Mouse (Mus musculus): ENCODE results near the gene Pde3a.

The Pde3a gene

DNA sequence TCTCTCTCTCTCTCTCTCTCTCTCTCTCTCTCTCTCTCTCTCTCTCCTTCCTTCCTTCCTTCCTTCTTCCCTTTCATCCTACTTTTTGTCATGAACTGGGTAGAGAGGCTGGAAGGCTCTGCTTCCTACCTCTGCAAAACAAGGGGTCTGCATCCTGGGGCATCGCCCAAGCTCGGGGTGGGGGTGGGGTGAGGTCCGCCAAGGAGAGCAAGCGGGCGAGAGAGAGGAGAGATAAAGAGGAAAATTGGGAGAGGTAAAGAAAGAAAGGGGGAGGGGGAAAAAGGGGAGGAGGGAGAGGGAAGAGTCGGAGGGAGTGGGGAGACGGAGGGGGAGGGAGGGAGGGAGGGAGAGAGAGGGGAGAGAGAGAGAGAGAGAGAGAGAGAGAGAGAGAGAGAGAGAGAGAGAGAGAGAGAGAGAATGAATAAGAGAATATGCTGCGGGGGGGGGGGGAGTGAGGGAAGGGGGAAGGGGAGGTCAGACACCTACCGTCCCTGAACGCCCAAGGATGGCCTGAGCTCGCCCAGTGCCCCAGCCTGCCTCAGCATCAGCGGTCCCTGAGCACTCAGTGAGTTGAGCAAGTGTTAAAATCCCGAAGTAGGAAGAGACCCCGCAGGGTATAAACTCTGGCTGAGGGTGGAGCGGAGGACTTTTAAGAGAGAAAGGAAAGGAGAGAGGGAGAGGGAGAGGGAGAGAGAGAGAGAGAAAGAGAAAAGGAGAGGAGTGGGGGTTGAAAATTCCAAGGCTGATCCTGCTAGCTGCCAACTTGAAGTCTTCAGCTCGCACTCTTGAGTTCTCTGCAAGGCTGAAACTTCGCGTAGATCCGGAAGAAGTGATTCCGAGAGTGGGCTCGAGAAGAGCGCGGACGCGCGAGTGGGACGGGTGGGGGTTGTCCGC is at the start of gene Pde3a:
Pde3a (plus strand) TSS at position 579 of the 894 bp plus-strand sequence.
- DNase-seq: no peak

DNA sequence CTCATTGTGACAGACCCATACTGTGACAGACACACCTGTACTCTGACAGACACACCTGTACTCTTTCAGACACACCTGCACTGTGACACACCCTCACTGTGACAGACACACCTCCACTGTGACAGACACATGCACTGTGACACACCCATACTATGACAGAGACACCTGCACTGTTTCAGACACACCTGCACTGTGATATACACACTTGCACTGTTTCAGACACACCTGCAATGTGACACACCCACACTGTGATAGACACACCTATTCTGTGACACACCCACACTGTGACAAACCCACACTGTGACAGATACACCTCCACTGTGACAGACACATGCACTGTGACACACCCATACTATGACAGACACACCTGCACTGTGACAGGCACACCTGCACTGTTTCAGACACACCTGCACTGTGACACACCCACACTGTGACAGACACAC is 48.9 kb upstream of the Pde3a start:
- DNase-seq: no peak

DNA sequence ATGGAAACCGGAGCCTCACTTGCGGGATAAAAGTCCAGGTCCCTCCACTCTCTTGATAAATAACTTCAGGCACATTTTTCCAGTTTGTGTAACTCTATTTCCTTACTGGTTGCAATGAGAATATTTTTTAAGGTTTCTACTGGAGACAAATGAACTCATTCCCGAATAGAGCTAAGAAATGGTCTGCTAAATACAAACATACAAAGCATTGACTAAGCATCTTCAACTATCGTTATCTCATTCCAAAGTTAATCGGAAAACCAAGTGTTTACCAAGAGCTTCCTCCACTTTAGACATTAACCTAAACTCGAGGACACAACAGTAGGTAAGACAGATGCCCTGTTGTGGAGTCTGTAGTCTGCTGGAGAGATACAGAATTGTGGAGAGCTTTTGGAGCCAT is 41.5 kb upstream of the Pde3a start:
- no peak for DNase-seq

DNA sequence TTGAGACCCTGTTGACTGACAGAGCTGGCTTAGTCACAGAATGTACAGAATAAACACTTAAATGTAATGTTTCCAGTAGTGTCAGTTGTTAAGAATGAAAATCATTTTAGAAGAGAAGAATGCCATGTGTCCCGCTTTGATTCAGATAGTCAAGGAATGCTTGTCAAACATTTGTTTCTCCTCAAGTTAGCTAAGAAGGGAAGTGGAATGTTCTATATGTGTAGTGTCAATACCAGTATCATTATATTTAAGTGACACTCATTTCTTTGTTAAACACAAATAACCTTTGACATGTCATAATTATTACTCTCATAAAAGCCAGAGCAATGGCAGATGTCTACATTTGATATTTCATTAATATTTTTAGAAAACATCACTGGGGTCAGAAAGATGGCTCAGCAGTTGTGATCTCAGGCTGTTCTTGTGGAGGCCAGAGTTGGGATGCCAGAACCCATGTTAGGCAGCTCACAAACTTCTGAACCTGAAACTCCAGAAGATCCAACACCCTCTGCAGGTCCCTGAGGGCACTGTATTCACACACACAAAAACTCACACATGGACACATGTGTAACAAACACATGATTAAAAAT is 40.7 kb upstream of the Pde3a start:
- DNase-seq: no peak

DNA sequence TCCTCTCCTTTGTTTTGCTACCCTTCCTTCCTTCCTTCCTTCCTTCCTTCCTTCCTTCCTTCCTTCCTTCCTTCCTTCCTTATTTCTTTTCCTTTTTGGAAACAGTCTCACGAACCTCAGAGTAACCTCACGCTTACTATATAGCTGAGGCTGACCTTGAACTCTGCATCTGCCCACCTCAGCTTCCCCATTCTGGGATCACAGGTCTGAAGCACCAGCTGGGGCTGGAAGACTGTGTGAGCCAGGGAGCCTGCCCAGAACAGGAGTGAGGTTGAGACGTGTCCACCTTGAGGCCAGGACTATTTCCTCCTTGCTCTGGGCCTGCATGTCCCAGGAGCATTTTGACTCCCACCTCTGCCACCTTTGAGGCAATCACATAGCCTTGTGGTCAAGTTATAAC is 39.0 kb upstream of the Pde3a start:
- DNase-seq: no peak

DNA sequence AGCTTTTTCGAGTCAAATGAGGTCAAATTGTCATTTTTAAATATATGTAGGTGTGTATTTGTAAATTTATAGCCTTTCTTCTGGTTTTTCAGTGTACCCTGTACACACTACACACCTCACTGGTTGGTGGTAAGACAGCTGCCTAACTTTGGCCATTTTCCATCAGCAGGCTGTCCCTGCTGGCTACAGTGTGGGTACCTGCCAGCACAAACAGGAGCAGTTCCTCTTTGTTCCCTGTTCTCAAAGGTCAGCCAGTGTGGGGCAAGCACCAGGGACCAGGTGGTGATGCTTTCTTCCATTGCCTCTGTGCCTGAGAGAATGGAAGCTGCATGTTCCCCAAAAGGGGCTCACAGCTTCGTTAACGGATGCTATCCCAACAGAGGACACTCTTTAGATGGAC is 28.0 kb upstream of the Pde3a start:
- no peak for DNase-seq

DNA sequence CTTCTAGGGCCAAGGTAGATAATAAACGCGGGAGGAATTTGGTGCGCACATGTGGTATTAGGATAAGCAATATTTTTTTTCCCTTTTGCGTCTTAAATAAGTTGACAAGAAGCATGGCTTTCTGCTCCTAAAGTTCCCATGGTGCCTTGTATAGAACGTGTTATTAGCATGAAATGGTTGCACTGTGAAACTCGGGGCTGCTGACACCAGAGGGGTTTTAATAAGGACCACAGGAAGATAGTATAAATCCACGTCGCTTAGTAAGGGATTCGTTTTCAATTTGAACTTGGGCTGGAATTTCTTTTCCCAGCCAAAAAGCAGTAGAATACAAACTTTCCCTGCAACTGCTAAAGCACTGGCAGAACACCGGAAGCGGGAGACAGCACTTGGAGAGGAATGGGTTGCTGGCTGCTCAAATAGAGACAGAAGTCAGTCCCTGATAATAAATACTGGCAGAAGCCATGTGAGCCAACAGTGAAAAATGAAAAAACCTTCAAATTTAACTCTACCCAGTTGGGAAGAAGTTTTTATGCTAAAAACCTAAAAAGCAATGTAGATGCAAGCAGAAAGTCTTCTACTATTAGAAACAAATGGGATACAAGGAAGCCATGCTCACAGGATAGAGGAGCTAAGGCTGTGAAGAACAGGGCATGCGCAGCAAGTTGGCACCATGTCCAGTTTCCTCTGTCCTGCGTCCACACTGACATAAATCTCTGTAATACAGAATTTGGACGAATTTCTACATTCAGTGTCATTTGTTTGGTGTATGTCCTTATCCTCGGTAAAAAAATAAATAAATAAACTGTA is 22.0 kb upstream of the Pde3a start:
- DNase-seq: no peak

DNA sequence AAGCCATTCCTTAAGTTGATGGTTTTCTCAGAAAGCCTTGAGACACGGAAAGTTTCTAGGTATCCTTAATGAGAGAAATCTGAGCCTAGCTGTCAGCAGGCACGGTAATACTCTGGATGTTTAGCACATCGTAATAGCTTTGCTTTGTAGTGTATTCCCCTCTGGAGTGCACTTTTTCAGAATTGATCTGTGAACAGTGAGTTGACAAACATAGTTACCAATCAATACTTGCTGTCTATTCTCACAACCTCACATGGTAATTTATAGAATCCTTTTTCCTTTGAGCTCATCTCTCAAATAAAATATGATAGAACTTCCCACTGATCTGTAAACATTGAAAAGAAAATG is 21.4 kb upstream of the Pde3a start:
- DNase-seq: no peak

DNA sequence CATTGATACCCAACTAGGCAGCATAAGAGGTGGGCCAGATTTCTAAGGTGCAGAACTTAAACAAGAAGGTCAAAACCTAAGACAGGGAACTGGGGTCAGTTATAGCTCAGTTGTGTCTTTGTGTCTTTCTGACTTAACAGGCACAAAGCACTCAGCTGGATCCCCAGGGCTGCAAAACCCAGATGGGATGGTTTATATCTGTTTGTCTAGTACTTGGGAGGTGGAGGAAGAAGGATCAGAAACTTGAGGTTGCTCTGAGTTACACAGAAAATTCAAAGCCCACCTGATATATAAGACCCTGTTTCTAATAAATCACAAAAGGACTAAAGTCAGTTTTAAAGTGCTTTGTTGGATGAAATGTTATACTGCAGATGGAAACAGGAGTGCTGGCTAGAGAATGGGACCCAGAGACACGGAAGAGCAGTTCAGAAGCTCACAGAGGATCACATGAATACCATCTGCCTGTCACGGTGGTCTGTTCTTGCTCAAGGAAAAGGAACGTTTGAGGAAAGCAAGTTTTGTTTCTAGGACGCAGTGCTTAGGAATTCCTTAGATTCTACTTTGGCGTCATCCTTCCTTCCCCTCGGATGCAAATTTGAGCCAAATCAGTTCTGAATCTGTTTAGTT is 16.2 kb upstream of the Pde3a start:
- DNase-seq: no peak

DNA sequence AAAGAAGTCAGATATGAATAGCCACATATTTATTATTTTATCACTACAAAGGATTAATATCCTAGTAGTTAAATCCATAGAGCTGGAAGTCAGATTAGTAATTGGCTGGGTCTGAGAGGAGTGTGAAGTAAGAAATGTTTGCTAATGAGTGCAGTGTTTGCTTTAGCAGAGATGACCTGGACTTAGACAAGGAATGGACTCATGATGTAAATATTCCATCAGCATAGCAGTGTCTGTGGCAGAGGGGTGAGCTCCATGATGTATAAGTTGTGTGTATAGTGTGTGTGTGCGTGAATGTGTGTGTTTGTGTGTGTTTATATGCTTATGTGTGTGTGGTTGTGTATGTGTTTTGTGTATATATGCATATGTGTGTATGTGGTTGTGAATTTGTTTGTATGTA is 7.3 kb upstream of the Pde3a start:
- DNase-seq: no peak

DNA sequence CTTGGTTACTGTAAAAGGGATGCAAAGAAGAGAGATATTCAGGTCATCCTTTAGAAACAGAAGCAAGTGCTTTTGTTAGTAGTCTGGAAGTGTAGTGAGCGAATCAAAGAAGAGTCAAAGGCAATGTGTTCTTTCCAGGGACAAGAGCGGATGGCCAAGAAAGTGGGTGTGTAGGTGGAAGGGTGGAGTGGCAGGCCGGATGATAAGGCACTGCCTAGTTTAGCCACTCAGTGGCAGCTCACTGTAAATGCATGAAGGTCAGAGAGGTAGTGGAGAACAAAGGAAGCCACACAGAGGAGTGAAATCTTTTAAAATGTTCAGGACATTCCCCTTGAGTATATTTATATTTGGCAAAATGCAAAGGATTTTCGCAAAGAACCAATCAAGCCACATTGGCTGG is 4.0 kb upstream of the Pde3a start:
- no peak for DNase-seq

DNA sequence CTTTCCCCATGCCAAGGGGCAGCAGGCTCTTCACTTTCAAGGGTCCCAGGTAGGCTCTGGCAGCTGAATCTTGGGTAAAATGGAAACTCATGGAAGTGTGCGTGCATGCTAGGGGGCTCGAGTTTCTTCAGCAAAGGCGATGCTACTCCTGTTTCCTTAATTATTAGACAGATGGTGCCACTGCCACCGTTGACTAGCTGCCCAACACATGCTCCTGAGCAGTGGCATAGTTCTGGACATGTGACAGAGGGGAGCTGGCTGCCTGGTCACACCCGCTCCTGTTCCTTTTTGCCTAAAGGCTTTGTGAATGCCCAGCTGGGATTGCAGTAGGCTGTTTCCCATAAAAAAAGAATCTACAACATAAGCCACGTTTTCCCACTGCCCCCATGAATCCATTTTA is 2.7 kb upstream of the Pde3a start:
- DNase-seq: no peak

DNA sequence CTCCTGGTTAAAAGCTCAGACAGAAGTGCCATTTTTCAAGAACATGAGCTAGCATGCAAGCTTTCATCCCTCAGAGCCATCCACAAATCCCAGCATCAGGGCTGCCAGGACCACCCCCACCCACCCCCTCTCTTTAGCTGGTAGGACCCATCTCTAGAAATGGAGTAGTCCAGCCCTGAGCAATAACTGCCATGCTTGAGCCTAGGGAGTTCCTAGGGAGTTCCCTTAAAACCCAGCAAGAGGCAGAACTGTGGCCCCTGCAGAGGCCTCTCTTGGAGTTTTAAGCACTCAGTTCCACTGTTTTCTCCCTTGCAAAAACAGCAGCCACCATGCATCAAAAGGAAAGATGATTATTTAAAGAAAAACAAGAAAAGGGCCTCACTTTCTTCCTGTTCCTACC is 988 bp upstream of the Pde3a start:
- no peak for DNase-seq

DNA sequence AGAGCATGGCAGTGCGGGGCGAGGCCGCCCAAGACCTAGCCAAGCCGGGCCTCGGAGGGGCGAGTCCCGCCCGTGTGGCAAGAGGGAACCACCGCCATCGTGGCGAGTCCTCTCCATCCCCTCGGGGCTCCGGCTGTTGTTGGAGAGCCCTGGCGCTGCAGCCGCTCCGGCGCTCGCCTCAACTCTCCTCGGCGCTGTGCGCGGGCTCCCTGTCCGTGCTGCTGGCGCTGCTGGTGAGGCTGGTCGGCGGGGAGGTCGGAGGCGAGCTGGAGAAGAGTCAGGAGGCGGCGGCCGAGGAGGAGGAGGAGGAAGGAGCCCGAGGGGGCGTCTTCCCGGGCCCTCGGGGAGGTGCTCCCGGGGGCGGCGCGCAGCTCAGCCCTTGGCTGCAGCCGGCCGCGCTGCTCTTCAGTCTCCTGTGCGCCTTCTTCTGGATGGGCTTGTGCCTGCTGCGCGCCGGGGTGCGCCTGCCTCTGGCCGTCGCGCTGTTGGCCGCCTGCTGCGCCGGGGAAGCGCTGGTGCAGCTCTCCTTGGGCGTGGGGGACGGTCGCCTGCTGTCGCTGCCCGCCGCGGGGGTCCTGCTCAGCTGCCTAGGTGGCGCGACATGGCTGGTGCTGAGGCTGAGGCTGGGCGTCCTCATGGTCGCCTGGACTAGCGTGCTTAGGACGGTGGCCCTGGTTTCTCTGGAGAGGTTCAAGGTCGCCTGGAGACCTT is 671 bp downstream of the Pde3a start:
- no peak for DNase-seq

DNA sequence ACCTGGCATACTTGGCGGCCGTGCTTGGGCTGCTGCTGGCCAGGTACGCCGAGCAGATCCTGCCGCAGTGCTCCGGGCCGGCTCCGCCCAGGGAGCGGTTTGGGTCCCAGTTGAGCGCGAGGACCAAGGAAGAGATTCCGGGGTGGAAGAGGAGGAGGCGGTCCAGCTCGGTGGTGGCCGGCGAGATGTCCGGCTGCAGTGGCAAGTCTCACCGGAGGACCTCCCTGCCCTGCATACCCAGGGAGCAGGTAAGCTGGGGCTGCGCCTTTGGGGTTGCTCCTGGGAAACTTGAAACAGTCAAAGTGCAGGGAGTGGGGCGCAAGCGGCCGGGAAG is 1.2 kb downstream of the Pde3a start:
- no peak for DNase-seq

DNA sequence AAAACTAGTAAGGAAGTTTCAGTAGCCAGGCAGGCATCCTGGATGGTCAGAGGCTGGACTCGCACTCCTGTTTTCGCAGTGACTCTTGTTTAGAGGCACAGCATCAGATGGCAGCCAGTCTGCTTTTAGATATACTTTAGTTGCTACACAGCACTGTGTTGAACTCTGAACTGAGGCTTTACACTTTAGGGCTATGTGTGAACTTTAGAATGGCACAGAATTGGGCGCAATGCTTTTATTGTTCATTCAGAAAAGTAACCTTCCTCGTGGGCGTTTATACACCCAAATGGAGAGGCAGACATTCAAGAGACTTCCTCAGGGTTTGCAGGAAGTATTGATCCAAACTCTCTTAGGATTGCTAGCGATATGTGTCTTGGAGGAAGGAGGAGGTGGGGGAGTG is 1.9 kb downstream of the Pde3a start:
- DNase-seq: no peak

DNA sequence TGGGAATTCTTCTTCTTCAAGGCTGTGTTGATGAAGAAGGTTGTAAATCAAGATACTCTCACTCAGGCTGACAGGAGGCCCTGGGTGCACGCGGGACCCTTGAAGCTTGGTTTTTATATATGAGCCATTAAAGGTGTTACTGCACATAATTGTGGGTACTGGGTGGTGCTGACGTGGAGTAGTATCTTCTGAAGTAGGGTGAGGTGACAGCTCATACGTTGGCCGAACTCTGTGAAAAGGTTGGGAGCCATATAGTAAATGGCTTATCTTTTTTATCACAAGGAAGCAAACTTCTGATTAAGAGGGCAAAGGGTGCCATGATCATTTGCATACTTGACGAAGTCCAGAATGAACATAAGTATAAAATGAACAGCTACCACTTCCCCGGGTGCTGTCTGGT is 3.5 kb downstream of the Pde3a start:
- no peak for DNase-seq

DNA sequence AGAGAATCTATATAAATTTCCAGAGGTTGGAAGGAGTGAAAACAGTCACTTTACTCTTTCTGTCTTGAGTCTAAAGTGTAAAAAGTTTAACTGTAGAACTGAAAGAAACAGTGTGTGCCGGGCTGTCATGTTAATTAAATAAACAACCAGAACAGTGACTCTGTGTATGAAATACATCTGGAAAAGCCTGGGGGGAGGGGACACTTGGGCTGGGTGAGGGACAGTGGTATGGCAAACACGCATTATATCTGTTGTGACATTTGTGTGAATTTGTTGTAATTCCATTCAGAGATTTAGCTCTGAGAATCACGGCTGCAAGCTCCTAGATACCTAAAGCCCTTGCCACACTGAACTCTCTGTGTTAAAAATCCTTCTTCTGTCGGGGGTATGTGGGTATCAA is 5.9 kb downstream of the Pde3a start:
- no peak for DNase-seq

DNA sequence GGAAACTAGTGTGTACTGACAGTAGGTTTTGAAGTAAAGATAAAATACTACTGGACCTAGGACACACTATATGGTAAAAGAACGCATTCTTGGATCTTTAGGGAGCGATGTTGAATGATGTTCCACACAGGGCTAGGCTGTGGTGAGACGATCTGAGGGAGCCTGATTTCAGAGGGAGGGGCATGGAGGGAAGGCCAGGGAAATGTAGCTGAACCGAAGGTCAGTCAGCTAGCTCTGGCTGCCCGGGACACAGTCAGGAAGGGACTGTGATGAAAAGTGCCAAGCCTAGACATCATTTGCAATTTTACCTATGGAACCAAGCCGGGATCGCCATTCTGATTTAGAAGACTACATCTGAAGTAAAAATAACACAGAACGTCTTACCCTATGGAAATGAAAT is 7.8 kb downstream of the Pde3a start:
- DNase-seq: no peak

DNA sequence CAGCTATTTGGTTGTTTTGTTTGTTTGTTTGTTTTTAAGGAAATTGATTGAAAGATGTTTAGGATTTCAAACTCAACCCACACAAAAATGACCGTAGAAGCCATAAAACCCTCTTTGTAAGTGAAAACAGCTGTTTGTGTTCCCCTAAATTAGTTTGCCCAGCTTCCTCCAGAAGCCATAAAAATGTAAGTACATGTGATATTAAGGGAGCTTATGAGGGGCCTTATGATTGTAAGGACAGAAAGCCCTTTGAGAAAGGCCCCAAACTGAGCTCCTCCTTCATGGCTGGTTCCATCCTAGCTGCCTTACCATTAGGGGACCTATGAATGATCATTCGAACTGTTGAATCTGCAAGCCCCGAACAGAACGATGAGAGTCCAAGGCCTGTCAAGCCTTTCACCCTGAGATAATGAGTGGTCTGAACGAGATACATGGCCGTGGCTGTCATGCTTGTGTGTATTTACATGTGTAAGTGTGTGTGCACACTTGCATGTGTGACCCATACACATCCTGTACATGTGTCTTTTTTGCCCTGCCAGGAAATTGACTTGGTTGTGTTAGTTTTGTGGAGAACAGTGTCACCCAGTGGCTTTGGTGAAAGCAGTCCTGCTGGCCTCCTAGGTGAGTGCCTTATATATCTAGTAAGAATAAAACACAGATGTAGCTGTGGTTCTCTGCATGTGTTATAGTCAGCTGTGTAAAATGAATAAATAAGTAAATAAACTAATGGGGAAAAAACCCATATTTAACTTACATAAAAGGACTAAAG is 8.5 kb downstream of the Pde3a start:
- no peak for DNase-seq

DNA sequence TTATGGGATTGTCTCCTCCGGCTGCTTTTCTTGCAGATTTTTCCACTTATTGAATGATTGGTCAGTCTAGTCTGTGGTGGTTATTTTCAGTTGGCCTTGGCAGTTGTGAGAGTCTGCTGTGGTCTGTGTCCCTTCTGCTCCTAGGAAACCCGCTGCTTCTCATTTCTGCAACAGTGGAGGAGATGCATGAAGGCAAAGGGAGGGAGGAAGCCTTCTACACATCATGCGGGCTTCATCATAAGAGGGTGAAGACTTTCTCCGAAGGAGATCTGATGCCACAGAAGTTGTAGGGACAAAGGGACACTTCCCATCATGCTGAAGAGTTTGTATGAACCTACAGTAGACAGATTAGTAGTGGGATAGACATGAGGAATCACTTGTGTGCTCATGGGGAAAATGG is 16.2 kb downstream of the Pde3a start:
- DNase-seq: no peak

DNA sequence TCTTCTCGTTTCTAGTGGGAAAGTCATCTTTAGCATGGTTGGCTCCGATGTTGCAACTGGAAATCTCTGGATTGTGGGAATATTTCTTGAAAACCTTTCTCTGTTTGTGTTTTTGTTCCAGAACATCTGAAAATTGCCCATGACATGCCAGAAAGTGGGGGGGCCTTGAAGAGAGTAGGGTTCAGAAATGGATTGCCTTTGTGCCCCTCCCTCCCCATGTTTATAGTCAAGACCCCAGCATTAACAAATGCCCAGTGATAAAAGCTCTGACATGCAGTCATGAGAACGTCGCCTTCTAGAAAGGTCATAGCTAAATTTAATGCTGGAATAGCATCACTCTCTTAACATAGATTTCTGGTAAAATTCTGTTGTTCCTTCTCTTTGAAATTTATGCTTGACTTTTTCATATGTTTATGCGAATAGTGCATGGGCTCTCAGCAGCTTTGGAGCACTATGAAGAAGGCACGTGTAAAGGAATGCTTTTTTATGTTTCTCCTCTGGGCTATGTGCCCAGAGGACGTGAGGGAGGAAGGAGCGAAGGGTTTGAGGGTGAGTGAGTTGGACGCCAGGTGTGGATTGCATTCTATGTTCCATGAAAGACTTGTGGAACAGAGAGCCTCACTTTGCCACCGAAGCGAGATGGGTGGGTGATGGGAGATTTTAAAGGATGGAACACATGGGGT is 19.0 kb downstream of the Pde3a start:
- no peak for DNase-seq

All from B cell, adult 2 months (primary cell).